In the genomic region with DNA sequence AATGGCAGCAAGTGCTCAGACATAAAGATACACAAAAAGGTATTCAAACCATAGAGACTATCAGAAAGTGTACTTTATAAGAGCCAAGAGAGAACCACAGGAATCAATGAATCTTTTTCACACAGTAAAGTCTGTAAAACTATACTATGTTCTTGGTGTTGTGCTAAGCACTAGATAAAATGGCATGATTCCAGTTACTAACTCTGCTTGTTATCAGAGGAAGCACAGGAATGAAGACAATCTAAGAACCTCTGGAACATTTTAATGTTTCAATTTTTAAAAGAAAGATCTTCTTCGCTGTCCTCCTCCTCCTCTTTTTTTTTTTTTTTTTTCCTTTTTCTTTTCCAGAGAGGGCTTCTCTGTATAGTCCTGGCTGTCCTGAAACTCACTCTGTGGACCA, we compare ENCODE assay signal across 1 mouse cellular context.
TF ChIP-seq lines count a peak whose summit lies in the region.

No protein-coding gene starts in this region.

TF ChIP-seq in MEL, 35 proteins besides CTCF, POLR2A, EP300 and RAD21:
- TF ChIP-seq USF2 (IDR thresholded peaks at IDR 0.05; ENCODE audit: borderline replicate concordance in 1 of 2, insufficient read depth in 1 of 2, low read depth in 1 of 2, low read length in 2 of 2) (no peak), TBP (IDR thresholded peaks at IDR 0.05; ENCODE audit: low read depth, low read length) (no peak), UBTF (IDR thresholded peaks at IDR 0.05; ENCODE audit: borderline replicate concordance, insufficient read depth, low read depth, low read length) (no peak), NRF1 (IDR thresholded peaks at IDR 0.05; ENCODE audit: insufficient read depth, low read depth, low read length, poor library complexity, severe bottlenecking) (no peak), MXI1 (IDR thresholded peaks at IDR 0.05; ENCODE audit: low read depth, low read length) (peak; percentile 59), ZKSCAN1 (IDR thresholded peaks at IDR 0.05; ENCODE audit: low read depth, low read length) (no peak), E2F4 (IDR thresholded peaks at IDR 0.05; ENCODE audit: borderline replicate concordance, low read depth, low read length) (no peak), TCF12 (IDR thresholded peaks at IDR 0.05; ENCODE audit: low read depth, low read length) (peak; percentile 89), HCFC1 (IDR thresholded peaks at IDR 0.05; ENCODE audit: low read depth, low read length) (no peak), POLR2AphosphoS2 (IDR thresholded peaks at IDR 0.05; ENCODE audit: low read length) (0 out of 2 replicates have a peak, but pooled peaks have one; percentile 46), ZC3H11A (IDR thresholded peaks at IDR 0.05; ENCODE audit: low read depth, low read length) (no peak), MYC (IDR thresholded peaks at IDR 0.05; ENCODE audit: low read depth, low read length) (no peak), MAZ (IDR thresholded peaks at IDR 0.05; ENCODE audit: low read depth, low read length) (no peak), GATA1 (IDR thresholded peaks at IDR 0.05; ENCODE audit: low read depth, low read length) (peak; percentile 91), ELF1 (IDR thresholded peaks at IDR 0.05; ENCODE audit: low read depth, low read length) (no peak), GABPA (IDR thresholded peaks at IDR 0.05; ENCODE audit: low read depth, low read length) (no peak), ZNF384 (IDR thresholded peaks at IDR 0.05; ENCODE audit: low read depth, low read length) (peak; percentile 84), SIN3A (IDR thresholded peaks at IDR 0.05; ENCODE audit: low read length) (peak; percentile 85), MAX (IDR thresholded peaks at IDR 0.05; ENCODE audit: low read length) (no peak), ETS1 (IDR thresholded peaks at IDR 0.05; ENCODE audit: low read depth, low read length) (peak; percentile 89), USF1 (IDR thresholded peaks at IDR 0.05; ENCODE audit: low read depth, low read length) (no peak), JUND (IDR thresholded peaks at IDR 0.05; ENCODE audit: low read depth, low read length) (no peak), MEF2A (IDR thresholded peaks at IDR 0.05; ENCODE audit: extremely low read depth, insufficient replicate concordance, low read depth, low read length, poor library complexity, severe bottlenecking) (no peak), SMC3 (IDR thresholded peaks at IDR 0.05; ENCODE audit: low read depth, low read length) (no peak), POLR2AphosphoS5 (IDR thresholded peaks at IDR 0.05; ENCODE audit: borderline replicate concordance, low read depth, low read length) (no peak), KAT2A (conservative IDR thresholded peaks at IDR 0.05; ENCODE audit: low read depth, low read length) (no peak), CHD1 (IDR thresholded peaks at IDR 0.05; ENCODE audit: low read depth, low read length) (no peak), ZMIZ1 (IDR thresholded peaks at IDR 0.05; ENCODE audit: low read depth, low read length) (no peak), TAL1 (IDR thresholded peaks at IDR 0.05; ENCODE audit: low read length) (peak; percentile 74), MAFK (IDR thresholded peaks at IDR 0.05; ENCODE audit: borderline replicate concordance, low read depth, low read length) (no peak), MYB (IDR thresholded peaks at IDR 0.05; ENCODE audit: low read depth, low read length) (no peak), CHD2 (IDR thresholded peaks at IDR 0.05; ENCODE audit: low read length) (no peak), NELFE (IDR thresholded peaks at IDR 0.05; ENCODE audit: low read depth, low read length) (no peak), BHLHE40 (IDR thresholded peaks at IDR 0.05; ENCODE audit: borderline replicate concordance, low read depth, low read length) (peak; percentile 52; the same call in 1 of the 2 replicates), RCOR1 (IDR thresholded peaks at IDR 0.05; ENCODE audit: low read depth, low read length) (peak; percentile 92)
